Mouse (Mus musculus): Measurements from ENCODE around the gene Mettl27. TPM values are rescaled to one million over a fixed set of nuclear protein-coding genes. Genes with fewer than 3 reads are reported as not detected.
"Not testable (repeated sequence)": the region's sequence is repeated elsewhere in the genome, so short reads cannot be mapped to it uniquely, and the experiment has no call there.

Gene Mettl27
- polyA plus RNA-seq, 1 experiment from 2014 or later = 43.4 TPM

DNA sequence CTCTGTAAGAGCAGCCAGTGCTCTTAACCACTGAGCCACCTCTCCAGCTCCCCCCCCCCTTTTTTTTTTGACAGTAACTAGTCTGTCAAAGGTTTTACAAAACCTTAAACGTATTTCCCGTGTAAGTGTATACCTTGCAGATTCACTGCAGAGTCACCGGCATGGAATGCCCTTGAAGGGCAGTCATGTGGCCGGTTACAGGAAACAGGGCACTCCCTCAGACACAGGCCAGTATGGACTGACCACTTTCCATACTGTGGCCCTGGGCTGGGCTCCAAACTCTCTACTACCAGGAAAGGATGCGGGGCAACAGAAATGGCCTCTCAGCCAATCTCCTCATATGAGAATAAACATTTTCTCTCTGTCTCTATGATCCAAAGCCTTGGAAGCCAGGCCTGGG lies 23.3 kb downstream of the Mettl27 start:
- ATAC-seq (replicated peaks; ENCODE audit: low FRiP score, low read depth) = no peak
- H3K27me3 ChIP-seq (ENCODE audit: insufficient read depth, low read length) = no peaks in the 10 kb centered on the region

DNA sequence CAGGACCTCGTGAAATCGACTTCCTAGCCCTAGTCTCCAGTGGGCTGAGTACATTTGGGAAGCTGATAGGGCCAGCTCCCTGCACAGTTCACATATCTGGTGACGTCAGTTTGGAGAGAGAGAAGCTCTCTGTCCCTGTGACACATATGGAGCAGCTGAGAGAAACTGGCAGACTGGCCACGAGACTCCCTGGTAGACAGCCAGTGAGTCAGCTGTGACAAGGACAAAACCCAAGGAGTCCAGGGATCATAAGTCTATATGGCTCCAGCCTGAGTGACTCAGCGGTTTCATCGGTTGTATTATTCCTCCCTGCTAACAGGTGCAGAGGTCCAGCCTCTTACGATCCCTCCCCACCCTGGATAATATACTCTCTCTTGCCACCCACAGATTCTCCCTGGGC lies 26.9 kb downstream of the Mettl27 start:
- Histone ChIP-seq H3K27me3 (ENCODE audit: insufficient read depth, low read length) (no peaks in the 10 kb centered on the region), H3K9ac (ENCODE audit: low read depth, low read length) (no peak overlapping the region), H3K9me3 (replicated peaks; ENCODE audit: low read length) (no peaks in the 10 kb centered on the region), H3K4me2 (ENCODE audit: low read length) (no peak overlapping the region), H3K36me3 (ENCODE audit: insufficient read depth, low read length) (no peaks in the 10 kb centered on the region), H3K4me3 (replicated peaks; ENCODE audit: low read depth, low read length) (no peak overlapping the region), H3K27ac (no peak overlapping the region), H3K4me1 (replicated peaks; ENCODE audit: insufficient read depth, low read length) (no peaks in the 10 kb centered on the region)
- TF ChIP-seq CTCF (IDR thresholded peaks at IDR 0.05; ENCODE audit: low read depth) = no peak
- 55% methylated on average over 7 of the region's 7 CpGs for WGBS
- DNase-seq (ENCODE audit: low spot score) = no peak
- peak; percentile 60 for ATAC-seq (replicated peaks; ENCODE audit: low FRiP score, low read depth)

More for the DNA sequence above, 23.3 kb downstream of the Mettl27 start:
- Histone ChIP-seq H3K9me3 (replicated peaks; ENCODE audit: low read length) (no peaks in the 10 kb centered on the region), H3K4me1 (replicated peaks; ENCODE audit: insufficient read depth, low read length) (peaks cover 9% of the 10 kb centered on the region; the same call in 1 of the 2 replicates), H3K36me3 (ENCODE audit: insufficient read depth, low read length) (no peaks in the 10 kb centered on the region), H3K9ac (ENCODE audit: low read depth, low read length) (no peak overlapping the region), H3K4me3 (replicated peaks; ENCODE audit: low read depth, low read length) (no peak overlapping the region), H3K4me2 (ENCODE audit: low read length) (no peak overlapping the region), H3K27ac (no peak overlapping the region)
- DNase-seq (ENCODE audit: low spot score) = no peak
- TF ChIP-seq CTCF (IDR thresholded peaks at IDR 0.05; ENCODE audit: low read depth) = no peak
- WGBS = 45% methylated on average over 5 of the region's 5 CpGs

DNA sequence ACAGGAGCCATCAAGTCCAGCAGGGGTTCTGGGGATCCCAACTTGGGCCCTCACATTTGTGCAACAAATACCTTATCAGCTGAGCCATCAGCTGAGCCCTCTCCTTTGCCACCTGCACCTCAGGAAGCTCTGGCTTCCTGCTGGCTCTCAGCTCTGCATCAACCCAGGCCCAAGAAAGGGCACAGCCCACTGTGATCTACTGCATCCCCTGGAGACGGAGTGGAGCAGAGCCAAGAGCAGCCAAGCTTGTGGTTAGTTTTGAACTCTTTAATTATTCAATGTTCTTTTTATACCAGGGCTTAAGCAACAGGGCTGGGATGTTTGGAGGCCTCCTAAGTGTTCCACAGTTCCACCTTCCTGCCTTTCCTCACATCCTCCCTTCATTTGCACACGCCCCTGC lies 28.3 kb downstream of the Mettl27 start:
- no peaks in the 10 kb centered on the region for H3K4me1 ChIP-seq (replicated peaks; ENCODE audit: insufficient read depth, low read length)
- H3K27ac ChIP-seq = 0 out of 2 replicates have a peak overlapping the region, but pooled peaks have one; percentile 39
- no peak overlapping the region for H3K4me3 ChIP-seq (replicated peaks; ENCODE audit: low read depth, low read length)
- no peaks in the 10 kb centered on the region for H3K27me3 ChIP-seq (ENCODE audit: insufficient read depth, low read length)
- H3K36me3 ChIP-seq (ENCODE audit: insufficient read depth, low read length) = no peaks in the 10 kb centered on the region
- 65% methylated on average over 2 of the region's 2 CpGs for WGBS
- ATAC-seq (replicated peaks; ENCODE audit: low FRiP score, low read depth) (no peak), DNase-seq (ENCODE audit: low spot score) (no peak)
- TF ChIP-seq CTCF (IDR thresholded peaks at IDR 0.05; ENCODE audit: low read depth) = no peak
- H3K4me2 ChIP-seq (ENCODE audit: low read length) = no peak overlapping the region
- H3K9ac ChIP-seq (ENCODE audit: low read depth, low read length) = no peak overlapping the region
- H3K9me3 ChIP-seq (replicated peaks; ENCODE audit: low read length) = no peaks in the 10 kb centered on the region

DNA sequence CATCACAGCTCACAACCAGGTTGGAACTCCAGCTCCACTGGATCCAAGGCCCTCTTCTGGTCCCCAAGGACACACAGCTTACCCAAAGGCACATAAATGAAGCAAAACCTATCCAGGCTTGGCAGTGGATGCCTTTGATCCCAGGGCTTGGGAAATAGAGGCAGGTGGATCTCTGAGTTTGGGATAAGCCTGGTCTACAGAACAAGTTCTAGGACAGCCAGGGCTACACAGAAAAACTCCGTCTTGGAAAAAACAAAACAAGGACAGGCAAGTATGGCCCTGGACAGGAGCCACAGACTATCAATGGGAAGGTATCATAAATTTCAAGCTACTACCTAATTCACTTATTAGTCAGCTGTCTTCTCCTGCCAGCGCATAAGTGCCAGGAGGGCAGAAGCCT lies 29.4 kb downstream of the Mettl27 start:
- no peak for TF ChIP-seq CTCF (IDR thresholded peaks at IDR 0.05; ENCODE audit: low read depth)
- ATAC-seq (replicated peaks; ENCODE audit: low FRiP score, low read depth) (no peak), DNase-seq (ENCODE audit: low spot score) (no peak)
- 87% methylated on average over 2 of the region's 2 CpGs for WGBS
- H3K4me2 ChIP-seq (ENCODE audit: low read length) = no peak overlapping the region
- no peak overlapping the region for H3K4me3 ChIP-seq (replicated peaks; ENCODE audit: low read depth, low read length)
- no peaks in the 10 kb centered on the region for H3K9me3 ChIP-seq (replicated peaks; ENCODE audit: low read length)
- H3K9ac ChIP-seq (ENCODE audit: low read depth, low read length) = no peak overlapping the region
- H3K27ac ChIP-seq = no peak overlapping the region
- no peaks in the 10 kb centered on the region for H3K36me3 ChIP-seq (ENCODE audit: insufficient read depth, low read length)
- H3K27me3 ChIP-seq (ENCODE audit: insufficient read depth, low read length) = no peaks in the 10 kb centered on the region
- H3K4me1 ChIP-seq (replicated peaks; ENCODE audit: insufficient read depth, low read length) = 0 out of 2 replicates have a peak, but pooled peaks cover 3% of the 10 kb centered on the region

DNA sequence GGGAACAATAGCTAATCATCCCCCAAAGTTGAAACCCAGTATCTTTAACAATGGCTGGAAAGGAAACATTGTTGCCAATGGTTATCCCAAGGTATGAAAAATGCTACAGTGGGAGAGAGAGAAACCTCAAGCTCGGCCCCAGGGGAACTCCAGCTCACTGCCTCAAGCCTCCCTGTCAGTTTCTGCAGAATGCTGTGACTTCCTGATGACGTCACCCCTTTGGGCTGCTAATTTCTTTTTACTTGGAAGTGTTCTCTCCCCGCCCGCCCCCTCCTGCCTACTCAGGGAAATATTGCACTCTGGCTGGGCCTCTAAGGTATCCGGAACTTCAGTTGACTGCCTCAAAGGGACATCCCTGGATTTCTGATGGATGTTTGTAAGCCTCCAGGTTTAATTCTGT lies 31.4 kb downstream of the Mettl27 start:
- 13% methylated on average over 5 of the region's 5 CpGs for WGBS
- H3K4me2 ChIP-seq (ENCODE audit: low read length) = no peak overlapping the region
- H3K4me3 ChIP-seq (replicated peaks; ENCODE audit: low read depth, low read length) = no peak overlapping the region
- no peaks in the 10 kb centered on the region for H3K9me3 ChIP-seq (replicated peaks; ENCODE audit: low read length)
- no peaks in the 10 kb centered on the region for H3K36me3 ChIP-seq (ENCODE audit: insufficient read depth, low read length)
- no peaks in the 10 kb centered on the region for H3K27me3 ChIP-seq (ENCODE audit: insufficient read depth, low read length)
- H3K9ac ChIP-seq (ENCODE audit: low read depth, low read length) = no peak overlapping the region
- DNase-seq (ENCODE audit: low spot score) (peak; percentile 64), ATAC-seq (replicated peaks; ENCODE audit: low FRiP score, low read depth) (no peak)
- peak; percentile 29; the same call in 1 of the 2 replicates for TF ChIP-seq CTCF (IDR thresholded peaks at IDR 0.05; ENCODE audit: low read depth)
- H3K27ac ChIP-seq = no peak overlapping the region
- H3K4me1 ChIP-seq (replicated peaks; ENCODE audit: insufficient read depth, low read length) = 0 out of 2 replicates have a peak, but pooled peaks cover 3% of the 10 kb centered on the region

DNA sequence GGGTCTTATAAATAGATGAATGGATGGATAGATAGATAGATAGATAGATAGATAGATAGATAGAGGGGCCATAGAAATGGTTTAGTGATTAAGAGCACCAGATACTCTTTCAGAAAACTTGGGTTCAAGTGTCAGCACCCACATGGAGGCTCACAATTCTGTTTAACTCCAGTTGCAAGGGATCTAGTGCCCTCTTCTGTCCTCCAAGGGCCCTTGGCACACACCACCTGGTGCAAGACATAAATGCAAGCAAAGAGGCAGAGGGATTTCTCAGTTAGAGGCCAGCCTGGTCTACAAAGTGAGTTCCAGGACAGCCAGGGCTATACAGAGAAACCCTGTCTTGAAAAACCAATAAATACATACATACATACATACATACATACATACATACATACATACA lies 32.5 kb downstream of the Mettl27 start:
- not testable (repeated sequence) for H3K36me3 ChIP-seq (ENCODE audit: insufficient read depth, low read length); DNase-seq (ENCODE audit: low spot score); H3K9me3 ChIP-seq (replicated peaks; ENCODE audit: low read length); H3K27me3 ChIP-seq (ENCODE audit: insufficient read depth, low read length); ATAC-seq (replicated peaks; ENCODE audit: low FRiP score, low read depth); H3K4me3 ChIP-seq (replicated peaks; ENCODE audit: low read depth, low read length); H3K4me1 ChIP-seq (replicated peaks; ENCODE audit: insufficient read depth, low read length); H3K4me2 ChIP-seq (ENCODE audit: low read length); H3K27ac ChIP-seq; H3K9ac ChIP-seq (ENCODE audit: low read depth, low read length)
- TF ChIP-seq CTCF (IDR thresholded peaks at IDR 0.05; ENCODE audit: low read depth) = peak; percentile 12; the same call in 1 of the 2 replicates

DNA sequence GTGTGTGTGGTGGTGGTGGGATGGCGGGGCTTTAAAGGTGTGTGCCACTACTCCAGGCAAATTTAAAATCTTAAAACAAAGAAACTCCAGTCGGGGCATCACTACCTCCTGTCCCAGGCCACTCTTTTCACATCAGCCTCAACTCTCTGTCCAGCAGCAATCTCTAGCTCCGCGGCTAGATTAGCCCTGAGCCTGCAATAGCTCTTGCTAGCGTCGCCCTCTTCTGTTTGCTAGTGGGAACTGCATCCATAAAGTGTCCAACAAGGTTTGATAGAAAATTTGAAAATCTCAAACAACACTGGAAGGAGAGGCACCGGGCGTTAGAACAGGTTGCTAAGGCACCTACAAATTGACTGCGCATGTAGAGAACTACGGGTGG lies 33.3 kb downstream of the Mettl27 start:
- H3K27ac ChIP-seq = peak overlapping the region; percentile 60
- TF ChIP-seq CTCF (IDR thresholded peaks at IDR 0.05; ENCODE audit: low read depth) = peak; percentile 92

More for the DNA sequence above, 33.3 kb downstream of the Mettl27 start:
- no peaks in the 10 kb centered on the region for H3K36me3 ChIP-seq (ENCODE audit: insufficient read depth, low read length)
- H3K9ac ChIP-seq (ENCODE audit: low read depth, low read length) = 0 out of 2 replicates have a peak overlapping the region, but pooled peaks have one; percentile 35
- DNase-seq (ENCODE audit: low spot score) = peak; percentile 90
- peak overlapping the region; percentile 18 for H3K4me3 ChIP-seq (replicated peaks; ENCODE audit: low read depth, low read length)
- no peaks in the 10 kb centered on the region for H3K27me3 ChIP-seq (ENCODE audit: insufficient read depth, low read length)
- ATAC-seq (replicated peaks; ENCODE audit: low FRiP score, low read depth) = peak; percentile 35; the same call in 1 of the 2 replicates
- 6% methylated on average over 10 of the region's 10 CpGs for WGBS
- peak overlapping the region; percentile 61 for H3K4me2 ChIP-seq (ENCODE audit: low read length)
- H3K9me3 ChIP-seq (replicated peaks; ENCODE audit: low read length) = no peaks in the 10 kb centered on the region
- 0 out of 2 replicates have a peak, but pooled peaks cover 3% of the 10 kb centered on the region for H3K4me1 ChIP-seq (replicated peaks; ENCODE audit: insufficient read depth, low read length)
